In genomic region chr9:107771782-107772181, GRCm38 (mm10) we compare ENCODE assay signal across 13 mouse cellular contexts. TPM values are rescaled to one million over a fixed set of nuclear protein-coding genes. Genes with fewer than 3 reads are reported as not detected.
DNase-seq lines count a peak whose midpoint lies in the region; ATAC-seq and TF ChIP-seq lines count a peak whose summit lies in the region.
"Had no signal": no experiment of that assay in that cellular context is flagged by ENCODE, and none has a peak within 500 bp of the region (broad histone marks: within the 10 kb centered on the region; RNA-seq: fewer than 3 reads in every experiment).

No protein-coding gene starts in this region.

- no peak for TF ChIP-seq CTCF in testis, adult 2 months (IDR thresholded peaks at IDR 0.05; ENCODE audit: control insufficient read depth, insufficient read depth, insufficient replicate concordance, low read depth, low read length)
- no peak for TF ChIP-seq CTCF in liver, embryonic 14.5 days (IDR thresholded peaks at IDR 0.05; ENCODE audit: low read depth)

- no peaks in the 10 kb centered on the region for H3K27me3 ChIP-seq in heart, embryonic 10.5 days (ENCODE audit: insufficient read depth, poor library complexity, severe bottlenecking)
- no peaks in the 10 kb centered on the region for H3K27me3 ChIP-seq in testis, adult 2 months (ENCODE audit: control insufficient read depth, insufficient read depth, low read length)
- no peaks in the 10 kb centered on the region for H3K27me3 ChIP-seq in liver, embryonic 14.5 days (ENCODE audit: control insufficient read depth, insufficient read depth, low read length)
- H3K27me3 ChIP-seq: Patski; stomach, embryonic 15.5 days had no signal

- no peak overlapping the region for H3K9ac ChIP-seq in liver, embryonic 14.5 days (replicated peaks)

- DNase-seq in heart, embryonic 10.5 days (ENCODE audit: low spot score), result no peak
- DNase-seq in heart, postnatal 25 days (ENCODE audit: low spot score), result no peak
- no peak for DNase-seq in testis, postnatal 14 days (ENCODE audit: low spot score)
- DNase-seq in liver, embryonic 14.5 days (ENCODE audit: low read depth in 3 of 3, low spot score in 3 of 3), result no peak
- DNase-seq in thymus, postnatal 36 days, result no peak
- no peak for DNase-seq in spleen, adult 12 weeks (ENCODE audit: low spot score)
- DNase-seq: cerebellum, adult 9-10 months; lung, postnatal 10 days; right cerebral cortex, postnatal 14 days had no signal

- H3K9me3 ChIP-seq in heart, embryonic 10.5 days, result no peaks in the 10 kb centered on the region
- H3K9me3 ChIP-seq in liver, embryonic 14.5 days (ENCODE audit: control insufficient read depth, low read length), result no peaks in the 10 kb centered on the region
- H3K9me3 ChIP-seq: stomach, embryonic 15.5 days had no signal

- peaks cover 69% of the 10 kb centered on the region for H3K36me3 ChIP-seq in heart, embryonic 10.5 days
- H3K36me3 ChIP-seq in testis, adult 2 months (ENCODE audit: control insufficient read depth, insufficient read depth, low read length), result peaks cover 9% of the 10 kb centered on the region
- H3K36me3 ChIP-seq in liver, embryonic 14.5 days (replicated peaks; ENCODE audit: control insufficient read depth, insufficient read depth, low read depth), result peaks cover 54% of the 10 kb centered on the region

- TF ChIP-seq POLR2A in testis, adult 2 months (IDR thresholded peaks at IDR 0.05; ENCODE audit: control insufficient read depth, low read depth, low read length), result no peak

- 60% methylated on average over 2 of the region's 2 CpGs for WGBS in heart, embryonic 10.5 days
- WGBS in liver, embryonic 14.5 days (ENCODE audit: insufficient replicate concordance), result 36% methylated on average over 2 of the region's 2 CpGs

- peaks cover 10% of the 10 kb centered on the region for H3K4me1 ChIP-seq in heart, embryonic 10.5 days
- H3K4me1 ChIP-seq in testis, adult 2 months (ENCODE audit: control insufficient read depth, insufficient read depth, low read length), result no peaks in the 10 kb centered on the region; the same call in 1 of the 2 replicates
- peaks cover 10 to 11% of the 10 kb centered on the region in 2 experiments for H3K4me1 ChIP-seq in liver, embryonic 14.5 days (replicated peaks; ENCODE audit: control insufficient read depth in 2 of 2, insufficient read depth in 2 of 2, low read length in 1 of 2)

- ATAC-seq in liver, embryonic 14.5 days (ENCODE audit: insufficient read depth), result no peak
- ATAC-seq in erythroid progenitor cell, adult 5-6 weeks (replicated peaks; ENCODE audit: low FRiP score, poor library complexity, severe bottlenecking), result no peak
- ATAC-seq: Patski had no signal

- intact Hi-C loops in heart, postnatal 25 days (cut with DNase I), result no loop called here

- no peak for TF ChIP-seq EP300 in liver, embryonic 14.5 days (IDR thresholded peaks at IDR 0.05; ENCODE audit: low read depth)

- H3K4me3 ChIP-seq in heart, embryonic 10.5 days, result no peak overlapping the region
- H3K4me3 ChIP-seq in testis, adult 2 months (ENCODE audit: control insufficient read depth, low read depth, low read length), result peak overlapping the region; percentile 35; the same call in 1 of the 2 replicates
- no peak overlapping the region; a peak in 1 of 4 replicates for H3K4me3 ChIP-seq in liver, embryonic 14.5 days (ENCODE audit: insufficient read depth in 1 of 2, low read depth in 2 of 2, low read length in 2 of 2)

- H3K27ac ChIP-seq in heart, embryonic 10.5 days, result peak overlapping the region; percentile 99; the same call in 1 of the 2 replicates
- H3K27ac ChIP-seq in testis, adult 2 months (ENCODE audit: control insufficient read depth, insufficient read depth, low read depth, low read length), result no peak overlapping the region
- H3K27ac ChIP-seq in liver, embryonic 14.5 days, result peak overlapping the region; percentile 90; the same call in 1 of the 2 replicates

- H3K4me2 ChIP-seq in liver, embryonic 14.5 days (ENCODE audit: low read depth), result peak overlapping the region; percentile 91

RNA-seq across cellular contexts. Expression of gene Rbm5, which starts 1.0 kb away (rescaled TPM):
- polyA plus RNA-seq in heart, embryonic 10.5 days (2016; fragmentation: Nextera tagmentation; extraction: Ambion mirVana), result 131 and 159 TPM in 2 replicates
- total RNA-seq in heart, postnatal 25 days (2021), result 10 to 100 TPM; 48.0 to 62.7 TPM
- polyA plus RNA-seq in testis, adult 2 months (2012; rRNA removed), result 52.0 and 57.8 TPM in 2 replicates
- polyA plus RNA-seq in liver, embryonic 14.5 days (2012; rRNA removed), result 23.7 and 35.2 TPM in 2 replicates
- polyA plus RNA-seq in liver, embryonic 14.5 days (2014; fragmentation: Nextera tagmentation; extraction: Ambion mirVana), result 40.8 and 45.1 TPM in 2 replicates
- total RNA-seq in erythroid progenitor cell, adult 5-6 weeks (2015; ENCODE audit: low replicate concordance), result 269 and 283 TPM in 2 replicates
- 374 and 383 TPM in 2 replicates for total RNA-seq in erythroid progenitor cell, adult 5-6 weeks (2017; ENCODE audit: low replicate concordance)
